Mouse (Mus musculus): Measurements from ENCODE around the gene 1700025B11Rik. TPM values are rescaled to one million over a fixed set of nuclear protein-coding genes. Genes with fewer than 3 reads are reported as not detected.

The 1700025B11Rik gene
- total RNA-seq, 1 experiment = not detected

Other genes with a start within 250 kb of the 1700025B11Rik start
- gene Apol7a, start 162.8 kb downstream of the 1700025B11Rik start, total RNA-seq (2012; rRNA removed) = 0.11 and 0.27 TPM in 2 replicates
- not detected in 2 replicates for gene Apol9a, start 150.8 kb downstream of the 1700025B11Rik start, total RNA-seq (2012; rRNA removed)
- 3.0 and 3.8 TPM in 2 replicates for gene Apol7b, start 114.4 kb downstream of the 1700025B11Rik start, total RNA-seq (2012; rRNA removed)
- gene Apol10a, start 84.8 kb downstream of the 1700025B11Rik start, total RNA-seq (2012; rRNA removed) = not detected in 2 replicates
- not detected in 2 replicates for gene Apol11a, start 53.6 kb downstream of the 1700025B11Rik start, total RNA-seq (2012; rRNA removed)
- gene Apol7c, start 28.6 kb downstream of the 1700025B11Rik start, total RNA-seq (2012; rRNA removed) = not detected in 2 replicates
- gene Apol10b, start 34.2 kb upstream of the 1700025B11Rik start, total RNA-seq (2012; rRNA removed) = 0.21 TPM in 1 of 2 replicates, not detected in the other
- gene Gm36245, start 37.4 kb upstream of the 1700025B11Rik start, total RNA-seq (2012; rRNA removed) = not detected in 2 replicates
- not detected in 2 replicates for gene Apol11b, start 81.4 kb upstream of the 1700025B11Rik start, total RNA-seq (2012; rRNA removed)
- gene Apol7e, start 137.0 kb upstream of the 1700025B11Rik start, total RNA-seq (2012; rRNA removed) = 0.13 TPM in 1 of 2 replicates, not detected in the other
- not detected in 2 replicates for gene Apol9b, start 167.1 kb upstream of the 1700025B11Rik start, total RNA-seq (2012; rRNA removed)
- 1.8 and 3.1 TPM in 2 replicates for gene Apol8, start 195.1 kb upstream of the 1700025B11Rik start, total RNA-seq (2012; rRNA removed)